Mouse (Mus musculus): ENCODE measurements around the gene Amdhd2.
"Not testable (repeated sequence)": the region's sequence is repeated elsewhere in the genome, so short reads cannot be mapped to it uniquely, and the experiment has no call there.

The Amdhd2 gene

DNA sequence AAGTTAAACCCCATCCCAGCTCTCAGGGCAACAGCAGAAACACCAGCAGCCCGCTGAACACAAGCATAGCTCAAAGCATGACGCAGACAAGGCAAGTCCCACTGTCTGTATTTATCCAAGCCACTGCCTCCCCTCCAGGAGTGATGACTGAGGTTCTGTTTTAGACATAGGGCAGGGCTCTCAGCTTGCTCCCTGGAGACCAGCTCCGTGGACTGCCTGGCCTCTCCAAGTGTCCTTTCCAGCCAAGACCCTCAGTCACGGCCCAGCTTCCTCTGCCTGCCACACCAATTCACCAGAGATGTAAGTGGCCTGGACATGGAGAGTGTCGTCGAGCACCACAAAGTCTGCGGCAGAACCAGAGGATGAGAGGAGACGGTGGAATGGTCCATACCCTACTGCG, 7.8 kb downstream of the Amdhd2 start:
- no peak for DNase-seq

DNA sequence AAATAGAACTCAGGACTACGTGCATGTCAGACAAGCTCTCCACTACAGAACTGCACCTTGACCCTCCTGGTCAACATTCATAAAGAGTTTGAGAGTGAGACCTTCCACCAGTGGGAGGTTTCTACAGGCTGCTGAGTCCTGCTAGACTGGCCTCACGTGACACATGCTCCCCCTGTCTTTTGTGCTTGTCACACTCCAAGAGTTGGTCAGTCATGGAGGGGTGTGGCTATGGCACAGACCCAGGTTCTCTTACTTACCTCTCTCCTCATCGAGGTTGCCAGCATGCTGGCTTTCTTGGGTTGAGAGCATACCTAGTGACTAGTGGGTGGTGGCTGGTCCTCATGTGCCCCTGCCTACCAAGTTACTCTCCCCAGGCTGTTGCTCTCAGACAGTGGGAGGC, 9.1 kb downstream of the Amdhd2 start:
- DNase-seq = peak; percentile 82

DNA sequence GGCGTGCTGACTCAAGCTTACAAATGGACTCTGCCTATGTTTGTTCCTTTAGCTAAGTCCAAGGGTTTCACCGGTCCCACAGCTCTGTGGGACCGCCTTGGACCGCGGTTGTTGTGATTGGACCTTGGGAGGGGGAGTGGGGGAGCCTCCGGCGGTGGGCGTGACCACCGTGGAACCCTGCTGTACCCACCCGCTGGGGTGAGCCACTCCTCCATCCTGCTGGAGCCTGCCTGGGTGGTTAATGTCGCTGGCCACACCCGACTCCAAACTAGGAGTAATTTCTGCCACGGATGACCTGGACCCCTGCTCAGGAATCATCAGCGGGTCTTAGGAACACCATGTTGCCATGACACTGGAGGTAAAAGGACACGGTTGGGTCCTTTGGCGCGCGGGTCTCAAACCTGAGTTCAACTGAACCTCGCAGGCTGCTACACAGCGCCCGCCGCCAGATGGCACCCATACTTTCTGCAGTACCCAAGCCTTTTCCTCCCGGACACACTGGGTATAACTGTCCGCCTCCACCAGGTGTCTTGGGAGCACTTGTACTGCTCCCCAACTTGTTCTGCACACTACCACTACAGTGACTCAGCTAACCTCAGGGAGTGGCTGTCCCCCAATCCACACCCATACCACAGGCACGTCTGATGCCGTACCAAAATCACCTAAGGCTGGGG, 11.5 kb downstream of the Amdhd2 start:
- peak; percentile 91 for DNase-seq

DNA sequence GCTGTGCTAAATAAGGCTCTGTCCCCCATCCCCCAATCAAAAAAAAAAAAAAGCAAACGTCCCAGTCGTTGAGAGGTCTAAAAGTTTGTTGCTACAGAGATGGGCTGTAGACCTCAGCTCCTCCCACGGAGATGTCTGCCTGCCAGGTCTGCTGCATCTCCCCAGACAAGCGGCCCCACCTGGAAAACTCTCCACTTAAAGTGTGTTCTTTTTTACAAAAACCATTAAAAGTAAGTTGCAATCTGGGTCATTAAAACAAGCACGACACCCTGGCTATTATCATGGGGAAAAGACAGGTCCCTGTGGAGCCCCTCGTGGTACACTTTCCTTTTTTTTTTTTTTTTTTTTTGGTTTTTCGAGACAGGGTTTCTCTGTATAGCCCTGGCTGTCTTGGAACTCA, 12.2 kb downstream of the Amdhd2 start:
- no peak for DNase-seq

DNA sequence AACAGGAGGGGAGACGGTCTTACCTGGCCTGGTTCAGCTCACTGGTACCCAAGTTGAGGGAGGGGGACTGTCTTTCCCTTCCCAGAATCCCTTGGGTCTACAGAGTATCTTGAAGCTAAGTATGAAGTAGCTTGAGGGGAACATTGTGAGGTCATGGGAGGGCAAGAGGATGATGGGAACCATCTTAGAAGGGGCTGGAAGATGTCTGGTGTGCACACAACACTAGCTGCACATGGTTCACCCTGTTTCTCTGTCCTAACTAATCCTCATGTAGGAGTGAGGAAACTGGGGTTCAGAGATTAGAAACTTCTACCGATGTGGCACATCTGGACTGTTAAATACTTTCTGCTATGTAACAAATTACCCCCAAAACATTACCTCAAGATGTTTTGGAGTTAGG, 12.7 kb downstream of the Amdhd2 start, which contains the start of gene Pdpk1:
Pdpk1 (minus strand) TSS at position 101 of the 400 bp plus-strand sequence.
- no peak for DNase-seq

DNA sequence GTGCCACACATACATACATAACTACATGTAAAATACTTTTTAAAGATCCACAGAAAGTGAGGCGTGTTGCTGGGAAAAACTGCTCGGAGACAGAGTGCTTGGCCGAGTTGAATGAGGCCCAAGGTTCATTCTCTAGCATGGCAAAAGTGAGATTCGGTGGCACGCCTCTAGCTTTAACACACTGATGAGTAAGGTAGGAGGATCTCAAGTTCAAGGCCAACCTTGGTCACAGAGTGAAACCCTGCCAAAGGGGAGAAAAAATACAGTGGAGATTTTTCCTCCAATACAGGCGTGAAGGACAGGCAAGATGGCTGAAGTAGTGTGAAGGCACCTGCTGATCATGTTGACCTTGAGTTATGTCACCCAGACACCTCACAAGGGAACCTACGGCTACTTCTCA, 14.1 kb downstream of the Amdhd2 start:
- DNase-seq = no peak

DNA sequence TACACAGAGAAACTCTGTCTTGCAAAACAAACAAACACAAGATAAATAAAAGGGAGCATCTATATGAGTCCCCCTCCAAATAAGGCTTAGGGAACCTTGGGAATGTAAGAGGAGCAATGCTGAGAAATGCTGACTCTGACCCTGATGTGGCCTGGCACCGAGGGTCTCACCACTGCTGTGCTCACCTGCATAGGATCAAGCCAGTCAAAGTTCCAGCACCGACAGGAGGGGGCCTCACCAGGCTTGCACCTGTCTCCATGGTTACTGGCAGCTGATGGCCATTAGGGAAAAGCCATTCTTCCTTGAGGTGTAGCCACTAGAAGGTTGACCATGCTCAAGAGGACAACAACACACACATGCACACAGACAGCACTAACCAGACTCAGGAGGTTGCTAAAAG, 20.7 kb downstream of the Amdhd2 start:
- DNase-seq = no peak

DNA sequence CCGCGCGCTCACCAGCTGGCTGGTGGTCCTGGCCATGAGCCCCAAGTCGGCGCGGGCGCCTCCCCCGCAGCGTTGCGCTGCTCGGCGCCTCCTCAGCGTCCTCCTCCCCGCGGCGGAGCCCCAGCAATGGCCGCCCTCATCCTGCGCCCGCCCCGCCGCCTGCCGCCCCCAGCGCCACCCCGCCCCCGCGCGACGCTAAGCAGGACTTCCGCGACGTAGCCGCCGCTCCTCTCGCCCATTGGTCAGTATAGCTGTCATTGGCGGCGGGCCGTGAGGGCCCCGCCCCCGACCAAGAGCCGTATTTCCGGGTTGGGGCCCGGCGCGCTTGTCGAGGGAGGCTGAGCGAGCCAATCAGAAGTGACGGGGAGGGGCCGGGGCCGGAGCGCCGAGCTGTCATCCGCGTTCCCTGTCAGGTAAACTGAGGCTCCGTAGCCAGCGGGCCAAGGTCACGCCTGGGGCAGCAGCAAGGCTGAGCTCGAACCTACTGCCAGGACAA, 22.1 kb downstream of the Amdhd2 start:
- peak; percentile 98 for DNase-seq

DNA sequence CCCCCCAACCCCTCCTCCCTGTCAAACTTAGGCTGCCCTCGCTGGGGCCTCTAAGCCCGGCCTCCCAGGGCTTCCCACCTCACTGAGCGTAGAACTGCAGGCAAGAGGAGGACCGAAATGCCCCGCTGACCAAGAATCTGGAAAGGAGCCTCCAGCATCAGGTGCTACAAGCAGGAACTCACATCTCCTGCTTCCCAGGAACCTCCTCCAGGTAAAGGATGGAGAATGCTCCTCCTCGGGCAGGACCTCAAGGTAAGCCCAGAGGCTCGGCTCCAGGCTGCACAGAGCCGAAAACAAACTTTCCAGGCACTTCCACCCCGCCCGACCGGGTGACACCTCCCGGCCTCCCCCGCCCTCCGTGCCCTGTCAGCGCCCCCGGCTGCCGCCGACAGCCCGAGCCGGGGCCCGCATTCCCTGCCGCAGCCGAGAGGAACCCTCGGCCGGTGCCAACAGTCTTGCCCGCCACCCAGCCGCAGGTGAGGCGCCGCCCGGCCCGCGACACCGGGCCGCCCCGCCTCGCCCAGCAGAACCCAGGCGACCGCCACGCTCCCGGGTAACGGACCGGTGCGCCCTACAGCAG, 22.6 kb downstream of the Amdhd2 start:
- DNase-seq = peak; percentile 25

DNA sequence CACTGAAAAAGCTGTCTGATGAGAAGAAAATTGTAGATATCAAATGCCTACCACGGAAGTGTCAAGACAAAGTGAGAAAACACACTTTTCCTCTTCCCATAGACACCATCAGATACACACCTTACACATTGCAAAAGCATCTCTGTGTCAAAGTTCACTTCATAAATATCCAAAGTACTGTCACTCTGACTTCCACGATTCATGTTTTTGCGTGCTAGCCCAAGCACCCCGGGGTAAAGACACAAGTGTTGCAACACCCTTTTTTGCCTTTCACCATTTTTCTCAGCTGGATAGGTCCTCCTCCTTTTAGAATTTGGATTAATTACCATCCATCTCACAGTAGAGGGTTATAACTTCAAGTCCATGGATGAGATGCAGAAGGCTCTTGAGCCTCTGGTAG, 23.6 kb downstream of the Amdhd2 start:
- DNase-seq = no peak

DNA sequence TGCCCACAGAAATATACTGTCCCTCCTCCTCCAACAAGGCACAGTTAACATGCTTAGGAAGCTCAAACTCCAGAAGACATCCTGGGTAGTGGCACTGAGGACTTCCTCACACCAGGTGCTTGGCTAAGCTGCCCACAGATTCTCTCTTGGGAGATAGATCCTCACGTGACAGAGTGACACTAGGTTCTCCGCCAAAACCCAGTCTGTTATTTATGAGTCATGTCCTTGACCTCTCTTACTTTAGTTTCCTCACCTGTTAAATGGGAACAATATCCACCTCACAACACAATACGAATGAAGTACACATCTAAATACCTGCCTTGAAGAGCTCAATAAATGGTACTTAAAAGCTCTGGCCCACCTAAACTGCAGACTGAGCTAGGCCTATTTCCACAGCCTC, 24.3 kb downstream of the Amdhd2 start:
- DNase-seq = no peak

DNA sequence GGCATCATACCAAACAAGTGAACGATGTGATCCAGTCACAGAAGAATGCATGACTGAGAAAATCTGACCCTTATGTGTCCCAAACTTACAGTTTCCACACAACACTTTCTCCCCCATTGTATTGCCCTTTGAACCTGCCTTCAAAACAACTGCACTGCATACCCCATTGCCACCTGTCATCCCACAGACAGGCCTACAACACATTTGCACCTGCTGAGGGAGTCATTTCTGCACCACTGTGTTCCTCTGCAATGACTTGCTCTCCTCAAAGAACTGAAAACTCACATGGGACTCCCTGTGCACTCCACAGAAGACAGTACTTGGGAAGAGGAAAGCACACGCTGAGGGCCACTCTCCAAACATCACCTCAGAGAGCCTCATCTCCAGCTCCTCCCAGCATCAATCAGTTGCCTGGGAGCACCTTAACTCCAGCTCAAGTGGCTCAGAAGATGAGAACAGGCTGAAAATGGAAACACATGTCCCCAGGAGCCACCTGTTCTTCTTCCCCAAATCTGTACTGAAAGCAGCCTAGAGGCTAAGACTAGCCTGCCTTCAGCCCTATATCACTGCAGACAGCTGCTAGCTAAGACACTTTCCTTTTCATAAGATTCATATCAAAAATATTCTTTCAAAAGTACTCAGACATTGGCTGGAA, 26.2 kb downstream of the Amdhd2 start:
- no peak for DNase-seq

DNA sequence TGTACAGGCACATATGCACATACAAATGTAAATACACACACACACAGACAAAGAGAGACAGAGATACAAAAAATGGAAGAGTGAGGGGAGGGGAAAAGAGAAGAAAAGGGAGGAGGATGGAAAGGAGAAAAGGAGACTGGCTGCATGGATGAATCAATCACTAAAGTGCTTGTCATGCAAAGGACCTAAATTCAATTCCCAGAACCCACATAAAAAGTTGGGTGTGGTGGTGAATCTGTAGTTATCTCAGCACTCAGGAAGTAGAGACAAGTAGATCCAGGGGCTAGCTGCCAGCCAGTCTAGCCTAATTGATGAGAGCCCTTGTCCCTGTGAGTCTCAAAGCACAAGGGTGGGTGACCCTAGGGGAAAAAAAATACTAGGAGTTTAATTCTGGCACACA, 29.5 kb downstream of the Amdhd2 start:
- peak; percentile 40 for DNase-seq

DNA sequence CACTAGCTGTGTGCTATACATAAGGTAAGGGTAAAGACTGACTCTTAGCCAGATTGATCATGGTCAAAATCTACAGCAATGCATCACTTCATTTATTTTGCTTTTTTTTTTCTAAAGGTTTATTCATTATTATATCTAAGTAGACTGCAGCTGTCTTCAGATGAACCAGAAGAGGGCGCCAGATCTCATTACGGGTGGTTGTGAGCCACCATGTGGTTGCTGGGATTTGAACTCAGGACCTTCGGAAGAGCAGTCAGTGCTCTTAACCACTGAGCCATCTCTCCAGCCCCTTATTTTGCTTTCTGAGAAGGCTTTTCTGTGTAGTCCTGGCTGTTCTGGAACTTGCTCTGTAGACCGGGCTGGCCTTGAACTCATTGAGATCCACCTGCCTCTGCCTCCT, 30.6 kb downstream of the Amdhd2 start:
- not testable (repeated sequence) for DNase-seq

DNA sequence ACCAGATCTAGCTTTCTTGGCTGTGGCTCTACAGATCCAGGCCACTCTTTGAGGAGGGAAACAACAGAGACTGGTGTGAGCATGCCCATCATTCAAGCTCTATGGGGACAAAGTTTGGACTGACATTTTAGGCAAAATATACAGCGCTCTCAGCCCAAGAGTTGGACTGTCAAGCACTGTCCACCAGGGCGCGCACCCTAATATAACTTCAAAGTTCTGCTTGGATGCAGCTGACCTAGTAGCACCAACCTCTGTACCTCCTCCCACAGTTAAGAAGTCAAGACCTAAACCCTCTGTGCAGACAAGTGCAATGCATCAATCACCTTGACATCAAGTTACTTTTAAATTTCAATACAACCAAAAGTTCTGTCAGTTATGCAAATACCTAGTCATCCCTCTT, 32.0 kb downstream of the Amdhd2 start:
- no peak for DNase-seq

DNA sequence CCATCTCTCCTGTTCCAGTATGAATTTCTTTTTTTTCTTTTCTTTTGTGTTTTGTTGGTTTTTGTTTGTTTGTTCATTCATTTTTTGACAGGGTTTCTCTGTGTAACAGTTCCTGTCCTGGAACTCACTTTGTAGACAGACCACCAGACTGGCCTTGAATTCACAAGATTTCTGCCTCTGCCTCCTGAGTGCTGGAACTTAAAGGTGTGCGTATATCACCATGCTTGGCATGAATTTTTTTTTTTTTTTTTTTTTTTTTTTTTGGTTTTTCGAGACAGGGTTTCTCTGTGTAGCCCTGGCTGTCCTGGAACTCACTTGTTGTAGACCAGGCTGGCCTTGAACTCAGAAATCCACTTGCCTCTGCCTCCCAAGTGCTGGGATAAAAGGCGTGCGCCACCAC, 34.3 kb downstream of the Amdhd2 start:
- DNase-seq = not testable (repeated sequence)

DNA sequence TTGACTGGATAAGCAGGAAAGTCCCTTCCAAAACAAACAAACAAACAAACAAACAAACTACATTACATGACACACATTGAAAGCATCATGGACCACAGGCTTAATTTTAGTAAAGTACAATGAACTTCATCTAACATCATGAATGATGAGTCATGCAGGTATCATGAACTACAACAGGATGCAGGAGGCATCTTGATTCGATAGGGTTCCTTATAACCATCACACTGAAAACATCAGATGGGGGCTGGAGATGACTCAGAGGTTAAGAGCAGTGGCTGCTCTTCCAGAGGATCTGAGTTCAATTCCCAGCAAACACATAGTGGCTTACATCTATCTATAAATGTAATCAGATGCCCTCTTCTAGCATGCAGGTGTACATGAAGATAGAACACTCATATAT, 36.0 kb downstream of the Amdhd2 start:
- DNase-seq = no peak

DNA sequence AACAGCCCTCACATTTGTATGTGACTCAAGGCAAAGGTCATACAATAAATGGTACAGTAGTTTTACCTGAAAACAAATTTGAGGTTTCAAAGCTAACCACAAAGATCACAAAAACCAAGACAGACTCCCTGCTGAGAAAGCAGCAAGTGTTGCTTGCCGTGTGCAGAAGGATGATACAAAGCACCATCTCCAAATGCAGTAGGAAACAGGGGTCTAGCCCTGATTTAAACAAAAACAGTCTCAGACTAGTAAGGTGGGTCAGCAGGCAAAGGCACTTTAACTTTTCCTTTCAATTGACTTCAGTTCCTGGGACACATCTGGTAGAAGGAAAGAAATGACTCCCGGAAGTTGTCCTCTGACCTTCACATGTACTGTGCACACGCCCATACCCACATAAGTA, 36.8 kb downstream of the Amdhd2 start:
- no peak for DNase-seq

DNA sequence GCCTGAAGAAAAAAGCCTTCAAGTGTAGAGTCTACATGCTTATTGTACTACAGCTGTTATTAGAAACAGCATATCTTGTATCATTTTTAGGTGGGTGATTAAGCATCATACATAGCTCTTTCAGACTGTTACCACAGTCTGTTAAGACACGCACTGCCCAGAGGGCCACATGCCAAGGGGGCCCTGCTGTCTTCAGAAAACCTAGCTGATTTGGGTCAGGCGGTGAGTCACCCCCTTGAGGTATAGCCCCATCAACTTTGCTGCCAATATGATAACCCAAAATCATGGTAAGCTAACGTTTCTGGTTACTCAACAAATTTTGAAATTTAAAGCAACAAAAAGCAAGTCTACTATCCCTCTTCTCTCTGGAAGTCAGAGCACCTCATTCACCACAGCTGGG, 44.1 kb downstream of the Amdhd2 start:
- no peak for DNase-seq

DNA sequence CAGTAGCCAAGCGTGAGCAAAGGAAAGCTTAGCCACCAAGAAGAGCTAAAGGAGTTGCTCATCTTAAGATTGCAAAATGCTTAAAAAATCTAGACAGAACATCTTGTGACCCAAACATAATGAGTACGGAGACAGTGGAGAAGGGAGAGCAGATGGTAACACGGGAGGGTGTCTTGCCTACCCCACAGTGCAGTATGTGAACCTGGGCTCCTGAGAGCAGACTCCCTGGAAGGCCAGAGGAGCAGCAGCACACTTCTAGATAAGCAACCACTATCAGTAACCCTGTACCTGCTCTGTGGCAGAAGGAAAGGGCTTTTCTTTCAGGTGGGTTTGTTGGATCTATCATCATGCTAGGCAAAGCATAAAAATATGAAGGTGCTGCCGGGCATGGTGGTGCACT, 50.5 kb downstream of the Amdhd2 start:
- DNase-seq = no peak

DNA sequence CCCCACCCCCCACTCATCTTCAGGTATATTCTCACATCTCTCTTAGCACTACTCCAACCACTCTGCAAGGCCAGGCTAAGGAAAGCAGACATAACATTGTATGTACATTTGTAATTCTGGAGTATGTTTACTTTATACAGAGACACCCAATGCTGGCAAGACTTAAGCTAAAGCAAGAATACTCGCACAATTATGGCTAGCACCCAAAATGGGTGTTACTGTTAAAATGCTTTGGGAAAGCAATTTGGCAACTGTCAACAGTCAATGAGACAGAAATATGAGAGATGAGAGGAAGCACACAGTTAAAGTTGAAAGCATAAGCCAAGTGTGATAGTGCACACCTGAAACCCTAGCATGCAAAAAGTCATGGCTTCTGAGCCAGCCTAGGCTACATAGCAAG, 52.3 kb downstream of the Amdhd2 start:
- DNase-seq = peak; percentile 12

DNA sequence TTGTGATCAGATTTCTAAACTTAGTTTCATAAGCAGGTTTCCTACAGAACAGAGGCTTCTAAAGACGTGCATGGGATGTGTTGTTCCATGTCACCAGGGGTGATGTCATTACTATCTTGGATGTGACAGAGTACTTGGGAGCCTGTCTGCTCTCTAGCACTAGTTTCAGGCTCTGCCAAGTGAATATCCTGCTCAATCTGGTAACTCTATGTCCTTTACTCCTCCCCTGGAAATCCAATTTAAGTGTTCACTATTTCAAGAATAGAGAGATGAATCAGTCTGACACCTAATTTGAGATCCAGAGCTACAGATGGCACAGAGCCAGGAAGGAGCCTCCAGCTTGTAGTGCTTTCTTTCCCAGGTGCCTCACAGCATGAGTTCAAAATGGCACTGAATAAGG, 54.7 kb downstream of the Amdhd2 start:
- DNase-seq = no peak

Measured in lung, postnatal 36 days (tissue).